ENCODE assay signal across 8 mouse cellular contexts in the genomic region with DNA sequence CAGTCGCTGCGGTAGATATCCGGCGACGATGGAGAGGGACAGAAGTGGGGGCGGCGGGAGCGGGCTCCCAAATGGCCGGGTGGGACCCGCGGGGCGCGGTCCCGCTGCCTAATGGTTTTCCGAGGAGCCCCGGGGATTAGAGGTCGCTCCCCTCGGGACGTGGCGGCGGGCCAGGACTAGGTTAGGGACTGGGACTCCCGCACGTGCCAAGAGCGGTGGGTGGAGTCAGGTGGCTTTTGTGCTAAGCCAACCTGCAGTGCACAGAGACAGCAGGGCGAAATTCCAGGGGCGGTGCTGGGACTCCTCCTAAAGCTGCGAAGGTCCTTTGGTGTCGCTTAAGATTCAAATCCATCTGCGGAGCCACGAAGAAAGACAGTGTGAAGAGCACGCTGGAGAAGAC. TPM values are rescaled to one million over a fixed set of nuclear protein-coding genes. Genes with fewer than 3 reads are reported as not detected.
DNase-seq lines count a peak whose midpoint lies in the region; ATAC-seq and TF ChIP-seq lines count a peak whose summit lies in the region.

No protein-coding gene starts in this region.

- H3K4me2 ChIP-seq in limb, embryonic 11.5 days (ENCODE audit: low read depth, severe bottlenecking), result peak overlapping the region; percentile 52
- H3K4me2 ChIP-seq in midbrain, embryonic 13.5 days (replicated peaks), result peak overlapping the region; percentile 55

- H3K27ac ChIP-seq in left cerebral cortex, adult 2 months, result no peak overlapping the region
- H3K27ac ChIP-seq in limb, embryonic 11.5 days (replicated peaks; ENCODE audit: low read depth, low read length), result no peak overlapping the region
- H3K27ac ChIP-seq in midbrain, embryonic 13.5 days, result no peak overlapping the region

- no peak for DNase-seq in left cerebral cortex, adult 2 months (ENCODE audit: extremely low spot score in 1 of 2, low spot score in 2 of 2)
- no peak for DNase-seq in left cerebral cortex, postnatal 14 days (ENCODE audit: low spot score in 2 of 2)
- peak; percentile 50 for DNase-seq in embryo, embryonic 9.5 days (ENCODE audit: extremely low spot score)
- peak; percentile 61 for DNase-seq in heart, postnatal 4 days
- peak; percentile 49 for DNase-seq in limb, embryonic 11.5 days (ENCODE audit: low spot score)
- DNase-seq in frontal cortex, postnatal 14 days (ENCODE audit: low spot score in 2 of 2), result no peak
- no peak for DNase-seq in left cerebral cortex, adult 11 months (ENCODE audit: low spot score)

- WGBS in limb, embryonic 11.5 days, result under 1% methylated on average over 31 of the region's 31 CpGs
- under 1% methylated on average over 31 of the region's 31 CpGs for WGBS in midbrain, embryonic 13.5 days

- H3K4me3 ChIP-seq in left cerebral cortex, adult 2 months, result 0 out of 2 replicates have a peak overlapping the region, but pooled peaks have one; percentile 14
- peak overlapping the region; percentile 26 for H3K4me3 ChIP-seq in limb, embryonic 11.5 days (ENCODE audit: low read depth, low read length)
- H3K4me3 ChIP-seq in midbrain, embryonic 13.5 days (replicated peaks), result peak overlapping the region; percentile 36

- intact Hi-C loops in left cerebral cortex, adult 2 months (cut with DNase I), result no loop called here
- intact Hi-C loops in left cerebral cortex, postnatal 14 days (cut with DNase I), result no loop called here

- no peaks in the 10 kb centered on the region for H3K36me3 ChIP-seq in limb, embryonic 11.5 days (ENCODE audit: control insufficient read depth, insufficient read depth, low read length)
- no peaks in the 10 kb centered on the region for H3K36me3 ChIP-seq in midbrain, embryonic 13.5 days

- ATAC-seq in limb, embryonic 11.5 days (ENCODE audit: insufficient number of reproducible peaks, low FRiP score, low TSS enrichment, low read depth), result no peak
- peak; percentile 37; the same call in 1 of the 2 replicates for ATAC-seq in midbrain, embryonic 13.5 days

- H3K9me3 ChIP-seq in limb, embryonic 11.5 days (ENCODE audit: control insufficient read depth, low read length), result no peaks in the 10 kb centered on the region
- H3K9me3 ChIP-seq in midbrain, embryonic 13.5 days, result no peaks in the 10 kb centered on the region

- 0 out of 2 replicates have a peak overlapping the region, but pooled peaks have one; percentile 37 for H3K9ac ChIP-seq in limb, embryonic 11.5 days (ENCODE audit: low read length)
- H3K9ac ChIP-seq in midbrain, embryonic 13.5 days (replicated peaks), result peak overlapping the region; percentile 49

- TF ChIP-seq CTCF in left cerebral cortex, adult 2 months (IDR thresholded peaks at IDR 0.05), result no peak

- peaks cover 13% of the 10 kb centered on the region for H3K4me1 ChIP-seq in limb, embryonic 11.5 days (ENCODE audit: control insufficient read depth, insufficient read depth, low read length)
- H3K4me1 ChIP-seq in midbrain, embryonic 13.5 days (replicated peaks), result peaks cover 13% of the 10 kb centered on the region

- H3K27me3 ChIP-seq in limb, embryonic 11.5 days (ENCODE audit: control insufficient read depth, insufficient read depth, low read length), result peaks cover 37% of the 10 kb centered on the region
- peaks cover 61% of the 10 kb centered on the region for H3K27me3 ChIP-seq in midbrain, embryonic 13.5 days

RNA-seq across cellular contexts. Expression of a gene that starts 37.9 kb away (rescaled TPM):
- total RNA-seq in left cerebral cortex, adult 2 months (2021), result not detected
- total RNA-seq in left cerebral cortex, postnatal 14 days (2021), result not detected
- not detected for total RNA-seq in heart, postnatal 4 days (2021)
- polyA plus RNA-seq in limb, embryonic 11.5 days (2014; fragmentation: Nextera tagmentation; extraction: Ambion mirVana), result 0.20 TPM in 1 of 2 replicates, not detected in the other
- not detected in 2 replicates for polyA plus RNA-seq in midbrain, embryonic 13.5 days (2015; fragmentation: Nextera tagmentation; extraction: Ambion mirVana)

Comparison
In these comparisons a context has a peak if more than half of its experiments do, and no peak if none do; other contexts are left out.
1. DNase-seq: peak in embryo, embryonic 9.5 days (single experiment), heart, postnatal 4 days (single experiment) and limb, embryonic 11.5 days (single experiment); none in left cerebral cortex, adult 2 months (0 of 2), left cerebral cortex, postnatal 14 days (0 of 2), frontal cortex, postnatal 14 days (0 of 2) and left cerebral cortex, adult 11 months (single experiment).
2. Peak in every context shown above with its lines, with median percentiles within 50 percentile points of each other: H3K4me3 ChIP-seq.